Mouse (Mus musculus) layer of hippocampus, postnatal 36 days (tissue): ENCODE measurements around the gene Eif2b2. TPM values are rescaled to one million over a fixed set of nuclear protein-coding genes. Genes with fewer than 3 reads are reported as not detected.

Experiments
- DNase-seq, 2 experiments: peaks; one replicate each; pipeline ENCODE4 v3.0.0; 2022
- microRNA-seq, 2 experiments: library from miRNA; unstranded; fragments of <30 nt; microRNA quantifications; one replicate each; pipeline ENCODE4 v1.2.0; 2021
- total RNA-seq, 2 experiments: library from RNA; stranded (reverse); gene quantifications; 2 replicates each; pipeline ENCODE4 v1.2.3; 2021

Eif2b2 gene
- total RNA-seq, 2 experiments from 2014 or later = 52.4 to 57.6 TPM

DNA sequence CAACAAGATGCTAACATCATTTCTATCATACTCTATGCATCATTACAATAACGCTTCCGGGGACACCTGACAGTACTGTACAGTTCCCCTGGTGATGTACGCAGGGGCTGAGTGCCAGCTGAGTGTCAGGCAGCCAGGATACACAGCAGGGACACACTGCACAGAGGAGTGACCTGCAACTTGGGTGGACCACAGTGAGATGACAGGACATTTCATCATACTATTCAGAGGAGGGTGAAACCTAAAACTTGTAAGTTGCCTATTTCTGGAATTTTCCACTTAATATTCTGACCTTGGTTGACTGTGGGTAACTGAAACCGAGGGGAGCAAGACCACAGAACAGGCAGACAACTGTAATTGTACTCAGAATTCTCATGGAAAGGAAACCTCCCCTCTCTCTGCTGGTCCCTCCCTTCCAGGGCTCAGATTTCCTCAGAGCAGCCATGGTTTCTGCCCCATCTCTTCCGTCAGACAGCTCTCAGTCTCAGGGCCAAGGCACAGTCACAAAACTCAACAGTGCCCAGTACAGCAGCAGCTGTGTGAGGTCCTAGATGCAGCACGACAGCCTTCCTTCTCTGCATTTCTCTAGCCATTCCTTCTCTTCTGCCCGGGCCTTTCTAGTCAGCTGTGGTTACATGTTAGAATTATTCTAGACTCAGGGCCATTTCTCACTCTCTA lies 36.9 kb downstream of the Eif2b2 start:
- DNase-seq = no peak

DNA sequence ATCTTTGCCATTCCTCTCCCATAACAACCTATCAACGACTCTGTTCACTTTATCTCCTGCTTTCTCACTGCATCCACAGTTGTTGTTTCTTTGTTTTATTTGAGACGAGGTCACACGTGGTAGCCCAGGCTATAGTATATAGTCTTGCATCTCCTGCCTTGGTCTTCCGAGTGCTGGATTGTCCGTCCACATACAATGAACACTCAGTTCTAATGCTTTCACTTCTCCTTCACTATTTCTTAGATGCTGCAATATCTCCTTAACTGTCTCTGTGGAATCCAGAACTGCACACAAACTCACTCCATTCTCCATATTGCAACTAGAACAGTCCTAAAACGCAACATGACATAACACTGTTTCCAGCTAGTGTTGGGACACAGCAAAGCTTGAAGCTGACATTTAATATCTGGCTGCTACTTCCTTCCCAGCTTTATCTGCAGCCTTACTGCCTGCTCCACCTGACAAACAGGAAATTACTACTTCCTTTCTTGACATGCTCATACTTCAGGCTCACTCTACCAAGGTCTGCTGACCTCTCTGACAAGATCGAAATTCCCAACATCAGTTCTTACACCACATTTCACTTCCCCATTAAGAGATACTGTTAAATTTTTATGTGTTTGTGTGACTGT lies 37.8 kb downstream of the Eif2b2 start:
- DNase-seq = no peak

DNA sequence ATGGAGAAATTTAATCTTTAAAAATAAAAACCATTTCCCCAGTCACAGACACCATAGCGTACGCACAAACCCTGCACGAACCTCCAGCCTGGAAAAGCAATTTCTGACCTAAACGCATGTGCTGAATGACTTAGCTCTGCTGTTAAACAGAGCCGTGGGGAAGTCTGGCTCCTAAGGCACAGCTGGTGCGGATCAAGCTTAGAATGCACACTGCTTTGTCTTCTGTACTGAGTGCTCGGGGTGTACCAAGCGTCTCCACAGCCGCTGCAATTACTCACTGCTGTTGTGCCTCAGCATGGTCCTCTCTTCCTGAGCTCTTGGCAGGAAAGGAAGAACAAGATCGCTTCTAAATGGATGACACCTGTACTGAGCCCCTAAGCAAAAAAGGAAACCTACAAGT lies 43.2 kb downstream of the Eif2b2 start:
- DNase-seq = no peak

DNA sequence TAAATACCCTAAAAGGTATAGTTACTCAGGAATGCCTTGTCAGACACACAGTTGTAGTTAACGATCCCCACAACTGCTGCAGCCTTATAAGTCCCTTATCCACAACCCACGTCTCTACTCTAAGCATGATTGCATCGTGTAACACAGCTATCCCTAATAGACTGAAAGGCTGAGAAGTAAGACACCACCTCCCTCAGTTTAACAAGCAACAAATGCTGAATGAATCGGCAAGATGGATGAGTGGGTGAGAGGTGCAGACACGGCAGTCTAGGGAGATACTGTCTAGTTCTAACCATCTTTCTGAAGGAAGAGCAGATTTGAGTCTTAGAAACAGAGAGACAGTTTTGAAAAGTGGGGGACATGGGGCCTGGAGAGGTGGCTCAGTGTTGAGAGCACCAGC lies 43.9 kb downstream of the Eif2b2 start:
- no peak for DNase-seq

DNA sequence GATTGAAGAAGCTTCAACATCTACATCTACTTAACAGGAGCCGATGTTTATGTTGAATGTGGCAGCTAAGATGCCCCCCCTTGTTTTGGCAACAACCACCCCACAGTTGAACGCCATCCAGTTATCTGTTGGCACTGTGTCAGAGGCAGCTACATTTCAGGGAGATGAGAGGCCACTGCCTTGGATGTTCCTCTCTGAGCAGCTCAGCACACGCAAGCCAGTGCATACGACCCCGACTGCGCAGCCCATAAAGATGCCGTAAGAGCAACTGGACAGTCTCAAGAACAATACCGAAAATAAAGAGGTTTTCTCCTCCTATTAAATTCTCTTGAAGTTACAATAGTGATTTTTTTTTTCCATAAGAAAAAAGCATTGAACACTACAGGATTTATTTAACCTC lies 45.2 kb downstream of the Eif2b2 start:
- DNase-seq = no peak

DNA sequence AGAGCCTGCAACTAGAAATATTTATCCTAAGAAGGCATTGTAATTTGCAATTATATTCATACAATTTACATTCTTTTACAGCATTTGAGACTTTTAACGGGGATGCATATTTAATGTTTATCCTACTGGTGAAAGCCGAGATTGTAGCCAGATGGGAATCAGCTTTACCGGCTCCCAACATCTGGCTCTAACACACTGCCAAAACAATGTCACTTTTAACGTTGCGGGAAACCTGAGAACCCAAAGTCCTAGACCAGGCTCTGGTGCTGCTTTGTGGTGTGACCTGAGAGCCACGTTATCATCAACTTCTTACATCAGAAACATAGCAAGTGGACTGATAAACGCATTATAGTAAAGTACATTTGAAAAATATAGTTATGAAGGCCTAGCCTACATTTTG lies 45.7 kb downstream of the Eif2b2 start:
- DNase-seq = no peak

DNA sequence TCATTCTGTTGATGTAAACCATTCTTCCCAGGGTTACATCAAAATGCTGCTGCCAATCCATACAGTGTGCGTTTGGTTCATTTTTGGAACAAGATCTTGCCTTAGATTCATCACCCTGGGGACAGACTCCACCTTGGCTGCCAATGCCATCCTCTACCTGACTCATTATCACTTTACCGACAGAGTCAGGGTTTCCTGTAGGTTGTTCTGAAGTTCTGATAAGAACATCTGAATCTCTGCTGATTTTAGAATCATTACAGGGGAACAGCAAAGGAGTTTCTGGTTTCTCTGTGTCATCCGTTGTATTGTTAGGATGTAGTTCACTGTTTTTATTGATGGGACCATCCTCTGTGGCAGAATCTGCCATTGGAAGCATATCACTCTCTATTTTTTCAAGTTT lies 47.0 kb downstream of the Eif2b2 start:
- no peak for DNase-seq

DNA sequence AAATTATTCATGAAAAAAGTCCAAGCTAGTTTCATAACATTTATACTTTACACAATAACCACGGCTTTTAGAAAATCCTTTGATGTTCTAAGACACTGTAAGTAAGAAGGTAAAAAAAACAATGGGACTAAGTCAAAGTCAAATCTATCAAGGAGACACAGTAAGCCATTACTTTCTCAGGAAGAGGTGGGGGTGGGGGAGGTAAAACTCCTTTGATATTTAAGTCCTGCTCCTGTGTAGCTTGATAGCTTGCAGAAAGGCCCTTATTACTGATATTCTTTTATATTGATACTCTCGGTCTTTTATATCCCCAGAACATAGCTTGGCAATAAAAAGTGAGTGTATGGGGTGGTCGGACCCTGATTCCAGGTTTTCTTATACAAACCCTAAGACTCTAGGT lies 50.5 kb downstream of the Eif2b2 start:
- DNase-seq = no peak

DNA sequence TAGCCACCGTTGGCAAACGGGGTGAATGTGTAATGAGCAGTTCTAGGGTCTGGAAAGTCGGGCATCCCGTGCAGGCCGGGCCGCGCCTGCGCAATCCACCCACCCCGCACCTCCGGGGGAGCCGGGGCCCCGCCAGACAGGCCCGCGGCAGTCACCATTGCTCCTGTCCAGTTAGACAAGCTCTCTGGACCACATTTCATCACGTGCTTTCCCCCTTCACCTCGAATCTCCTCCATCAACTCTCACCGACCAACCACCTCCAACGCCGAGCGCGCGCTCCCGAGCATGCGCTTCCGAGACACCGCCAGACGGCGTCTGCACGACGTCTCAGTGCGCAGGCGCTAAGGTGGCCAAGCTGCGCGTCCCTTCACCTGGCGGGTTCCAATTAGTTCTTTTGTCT lies 51.0 kb downstream of the Eif2b2 start, which contains the start of gene Mlh3:
Gene Mlh3, minus strand, starts transcription at position 281 of the 400 bp plus-strand sequence.
- peak; percentile 85 to 87 for DNase-seq

DNA sequence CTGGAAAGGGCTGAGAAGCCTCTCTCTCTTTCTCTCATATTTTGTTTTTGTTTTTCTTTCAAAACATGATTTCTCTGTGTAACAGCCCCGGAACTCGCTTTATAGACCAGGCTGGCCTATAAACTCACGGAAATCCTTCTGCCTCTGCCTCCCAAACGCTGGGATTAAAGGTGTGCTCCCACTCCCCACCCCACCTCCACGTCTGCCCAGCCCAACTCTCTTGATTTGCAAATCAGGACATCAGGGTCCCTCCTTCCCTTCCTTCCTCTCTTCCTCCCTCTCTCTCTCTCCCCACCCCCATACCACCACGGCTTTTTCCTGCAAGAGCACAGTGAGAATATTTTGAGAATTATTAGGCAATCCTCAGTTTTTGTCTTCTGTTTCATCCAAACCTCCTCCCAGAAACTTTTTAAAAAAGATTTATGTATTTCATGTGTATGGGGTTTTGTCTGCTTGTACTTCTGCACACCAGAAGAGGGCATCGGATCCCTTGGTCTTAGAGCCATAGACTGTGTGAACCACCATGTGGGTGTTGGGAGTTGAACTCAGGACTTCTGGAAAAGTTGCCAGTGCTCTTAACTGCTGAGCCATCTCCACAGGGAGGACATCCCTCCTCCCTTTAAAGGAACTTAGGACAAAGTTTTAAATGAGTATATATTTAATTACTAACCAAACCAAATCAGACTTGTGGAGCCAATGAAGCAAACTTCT lies 52.0 kb downstream of the Eif2b2 start:
- no peak for DNase-seq

DNA sequence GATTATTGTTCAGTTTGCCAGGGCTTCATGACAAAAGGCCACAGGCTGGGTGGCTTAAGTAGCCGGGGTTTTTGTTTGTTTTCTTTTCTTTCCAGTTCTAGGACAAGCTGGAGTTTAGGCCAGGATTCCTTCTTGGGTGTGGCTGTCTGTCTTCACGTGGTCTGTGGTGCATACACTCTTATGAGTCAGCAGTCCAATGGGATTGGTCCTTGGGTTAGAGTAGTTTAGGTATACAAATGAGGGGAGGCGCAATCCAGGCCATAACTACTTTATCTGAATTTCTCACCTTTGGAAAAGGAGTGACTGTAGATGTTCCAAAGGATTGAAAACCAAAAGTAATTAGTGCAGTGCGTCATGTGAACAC lies 52.5 kb downstream of the Eif2b2 start:
- no peak for DNase-seq

DNA sequence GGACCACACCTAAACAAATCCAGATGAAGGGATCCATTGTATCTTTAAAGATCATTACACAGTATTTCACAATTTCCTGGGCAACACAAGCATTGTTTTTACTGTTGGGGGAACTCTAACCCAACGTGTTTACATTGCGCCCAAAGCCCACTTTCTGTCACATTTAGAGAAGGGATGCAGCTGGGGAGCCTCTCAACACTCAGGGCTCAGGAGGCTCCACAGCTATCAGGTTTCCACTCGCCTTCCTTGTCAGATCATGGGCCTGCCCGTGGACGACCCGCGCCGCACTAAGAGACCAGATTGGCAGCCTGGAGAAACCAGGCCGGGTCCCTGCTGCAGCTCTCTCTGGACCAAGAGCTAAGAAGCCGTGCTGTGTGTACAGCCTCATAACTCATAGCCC lies 54.2 kb downstream of the Eif2b2 start:
- no peak for DNase-seq

Small RNA genes within 50 kb of the gene (microRNA-seq; reads per million reads assigned to microRNA genes)
- gene Mir6938 = 0.21 to 1.5 reads per million in 2 experiments

Other genes with a start within 250 kb of the Eif2b2 start
- gene Fcf1, start 248.6 kb upstream of the Eif2b2 start, total RNA-seq = 10 to 100 TPM; 34.9 to 37.3 TPM
- gene Arel1, start 248.6 kb upstream of the Eif2b2 start, total RNA-seq = 100 to 1,000 TPM; 104 to 110 TPM
- 100 to 1,000 TPM; 122 to 143 TPM for gene Ylpm1, start 223.2 kb upstream of the Eif2b2 start, total RNA-seq
- 1 to 10 TPM; 1.7 to 2.0 TPM for gene Prox2, start 108.7 kb upstream of the Eif2b2 start, total RNA-seq
- 100 to 1,000 TPM; 145 to 152 TPM for gene Dlst, start 108.6 kb upstream of the Eif2b2 start, total RNA-seq
- gene Rps6kl1, start 68.2 kb upstream of the Eif2b2 start, total RNA-seq = 10 to 100 TPM; 39.9 to 40.2 TPM
- 1 to 10 TPM; 4.2 to 4.5 TPM for gene Pgf, start 41.7 kb upstream of the Eif2b2 start, total RNA-seq
- 10 to 100 TPM; 19.7 to 20.3 TPM for gene Mlh3, start 51.1 kb downstream of the Eif2b2 start, total RNA-seq
- 10 to 100 TPM; 32.8 to 34.1 TPM for gene Acyp1, start 69.0 kb downstream of the Eif2b2 start, total RNA-seq
- 1 to 10 TPM; 1.0 to 1.2 TPM for gene Zc2hc1c, start 69.1 kb downstream of the Eif2b2 start, total RNA-seq
- 10 to 100 TPM; 32.6 TPM for gene Nek9, start 119.9 kb downstream of the Eif2b2 start, total RNA-seq
- 100 to 1,000 TPM; 162 to 167 TPM for gene Tmed10, start 155.4 kb downstream of the Eif2b2 start, total RNA-seq